Mouse (Mus musculus) hindbrain, embryonic 11.5 days (tissue): Measurements from ENCODE around the gene Sell. TPM values are rescaled to one million over a fixed set of nuclear protein-coding genes. Genes with fewer than 3 reads are reported as not detected.

Experiments used
- ATAC-seq: fragments of 200-750 bp; cut with Nextera tagmentation; 2 replicates; pipeline ENCODE4 v1.8.0; 2017; ENCODE audit warnings: mild to moderate bottlenecking, moderate TSS enrichment, moderate library complexity; ENCODE audit not compliant: low FRiP score
- DNase-seq: peaks from one replicate; pipeline ENCODE4 v3.0.0-alpha.2; 2015; ENCODE audit warnings: low spot score
- H3K27ac ChIP-seq: fragments of 300-500 bp; sonication (generic); 2 replicates; pipeline ENCODE4 v1.5.1; 2014; ENCODE audit warnings: mild to moderate bottlenecking, low read depth, low read length
- H3K27me3 ChIP-seq: fragments of 300-500 bp; sonication (generic); 2 replicates; pipeline ENCODE4 v1.6.1; 2014; ENCODE audit warnings: mild to moderate bottlenecking, low read length, moderate library complexity, mixed read lengths; ENCODE audit not compliant: control insufficient read depth, insufficient read depth
- H3K36me3 ChIP-seq: fragments of 300-500 bp; sonication (generic); 2 replicates; pipeline ENCODE4 v1.6.1; 2014; ENCODE audit warnings: mild to moderate bottlenecking, low read length, moderate library complexity, mixed read lengths; ENCODE audit not compliant: control insufficient read depth, insufficient read depth
- H3K4me1 ChIP-seq: fragments of 300-500 bp; sonication (generic); replicated peaks from 2 replicates; pipeline ENCODE4 v1.6.1; 2014; ENCODE audit warnings: low read length, mixed read lengths; ENCODE audit not compliant: control insufficient read depth, insufficient read depth
- H3K4me2 ChIP-seq: fragments of 300-500 bp; sonication (generic); replicated peaks from 2 replicates; pipeline ENCODE4 v1.6.1; 2014; ENCODE audit warnings: mild to moderate bottlenecking, low read depth, low read length
- H3K4me3 ChIP-seq: fragments of 300-500 bp; sonication (generic); 2 replicates; pipeline ENCODE4 v1.5.1; 2014; ENCODE audit warnings: low read depth, low read length
- H3K9ac ChIP-seq: fragments of 300-500 bp; sonication (generic); 2 replicates; pipeline ENCODE4 v1.6.1; 2014; ENCODE audit warnings: low read depth, low read length
- H3K9me3 ChIP-seq: fragments of 300-500 bp; sonication (generic); 2 replicates; pipeline ENCODE4 v1.6.1; 2016; ENCODE audit warnings: low read length; ENCODE audit not compliant: control insufficient read depth
- WGBS: fragments of 180-500 bp; shearing (Covaris S2); extraction: QIAGEN DNeasy Blood & Tissue Kit; methylation state at CpG from one replicate; pipeline ENCODE4 v1.1.7; 2014; 5-methylcytosine and 5-hydroxymethylcytosine counted together
- polyA plus RNA-seq: library from polyadenylated mRNA; unstranded; fragments of >200 nt; fragmentation: Nextera tagmentation; extraction: Ambion mirVana; gene quantifications from 2 replicates; pipeline ENCODE4 v1.2.1, GENCODE M21; 2014

Sell gene
- polyA plus RNA-seq, 1 experiment from 2014 or later, result not detected

DNA sequence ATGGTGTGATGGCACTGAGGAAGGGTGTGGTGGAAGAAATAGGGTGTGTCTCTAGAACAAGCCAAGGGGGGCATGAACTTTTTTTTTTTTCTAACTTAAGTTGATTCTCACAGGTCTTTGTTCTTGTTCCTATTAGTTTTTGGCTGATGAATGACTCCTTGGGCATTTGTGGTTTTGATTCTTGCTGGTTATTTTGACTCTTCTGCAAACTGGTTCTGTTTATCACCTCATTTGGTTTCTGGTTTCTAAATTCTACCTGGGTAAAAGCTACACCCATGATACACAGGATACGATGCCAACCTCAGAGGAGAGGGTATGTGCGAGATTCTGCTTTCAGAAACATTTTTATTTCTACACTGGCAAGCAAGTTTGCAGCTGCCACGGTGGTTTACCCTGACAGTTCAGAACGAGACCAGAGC lies 16.6 kb downstream of the Sell start:
- Histone ChIP-seq H3K9me3 (no peaks in the 10 kb centered on the region), H3K9ac (no peak overlapping the region), H3K27ac (no peak overlapping the region), H3K4me1 (no peaks in the 10 kb centered on the region), H3K4me3 (no peak overlapping the region), H3K36me3 (no peaks in the 10 kb centered on the region), H3K27me3 (no peaks in the 10 kb centered on the region), H3K4me2 (no peak overlapping the region)
- no peak for DNase-seq
- no peak for ATAC-seq
- 91% methylated on average over 4 of the region's 4 CpGs for WGBS

DNA sequence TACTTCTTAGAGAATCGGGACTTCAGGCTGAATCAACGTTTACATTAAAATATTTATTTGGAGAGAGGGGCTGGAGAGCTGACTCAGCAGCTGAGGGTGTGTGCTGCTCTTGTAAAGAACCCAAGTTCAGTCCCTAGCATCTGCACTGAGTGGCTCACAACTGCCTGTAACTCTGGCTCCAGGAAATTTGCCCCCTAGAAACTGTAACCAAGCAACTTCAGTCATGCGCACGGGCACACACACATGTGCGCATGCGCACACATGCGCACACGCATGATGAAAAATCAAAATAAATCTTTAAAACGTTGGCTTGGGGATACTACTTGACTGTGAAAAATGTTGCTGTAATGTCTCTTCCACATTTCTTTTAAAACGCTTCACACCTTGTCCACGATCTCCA lies 17.3 kb downstream of the Sell start:
- Histone ChIP-seq H3K4me3 (no peak overlapping the region), H3K9ac (no peak overlapping the region), H3K27me3 (no peaks in the 10 kb centered on the region), H3K36me3 (no peaks in the 10 kb centered on the region), H3K4me1 (no peaks in the 10 kb centered on the region), H3K27ac (no peak overlapping the region), H3K4me2 (no peak overlapping the region), H3K9me3 (no peaks in the 10 kb centered on the region)
- ATAC-seq (no peak), DNase-seq (no peak)
- 88% methylated on average over 11 of the region's 11 CpGs for WGBS

DNA sequence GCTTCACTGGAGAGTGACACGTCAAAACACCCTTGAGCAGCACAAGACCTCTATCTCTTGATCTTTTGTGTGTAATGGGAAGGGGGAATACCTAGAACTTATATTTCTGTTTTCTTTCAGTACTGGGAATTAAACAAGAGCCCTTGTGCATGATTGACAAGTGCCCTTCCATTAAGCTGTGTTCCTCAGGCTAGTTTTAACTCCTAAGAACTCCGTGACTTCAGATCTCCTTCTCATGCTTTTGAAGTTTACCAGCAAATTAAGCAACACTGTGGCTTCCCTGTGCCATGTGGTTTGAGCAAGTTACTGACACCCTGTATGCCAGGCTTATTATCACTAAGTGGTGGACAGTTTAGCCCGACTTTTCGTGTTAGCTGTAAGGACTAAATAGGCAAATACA lies 21.3 kb downstream of the Sell start:
- Histone ChIP-seq H3K27me3 (no peaks in the 10 kb centered on the region), H3K36me3 (no peaks in the 10 kb centered on the region), H3K4me1 (no peaks in the 10 kb centered on the region), H3K4me3 (no peak overlapping the region), H3K9ac (no peak overlapping the region), H3K9me3 (no peaks in the 10 kb centered on the region), H3K4me2 (no peak overlapping the region), H3K27ac (no peak overlapping the region)
- 93% methylated on average over 4 of the region's 4 CpGs for WGBS
- ATAC-seq, result no peak
- DNase-seq, result no peak

DNA sequence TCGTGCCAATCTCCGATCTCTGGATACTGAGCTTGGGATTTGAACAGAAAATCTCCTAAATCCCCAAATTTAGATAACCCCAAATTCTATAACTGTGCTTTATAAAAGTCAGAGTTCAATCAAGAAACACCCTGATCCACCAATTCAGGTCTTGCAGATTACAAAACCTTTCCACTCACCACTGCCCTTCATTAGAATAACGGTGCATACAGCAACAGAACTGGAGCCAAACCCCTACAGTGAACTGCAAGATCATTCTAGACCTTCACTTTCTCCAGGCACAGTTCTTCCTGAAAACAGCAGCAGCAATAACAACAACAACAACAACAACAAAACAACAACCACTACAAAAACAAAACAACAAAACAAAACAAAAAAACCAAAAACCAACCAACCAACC lies 25.0 kb downstream of the Sell start:
- ATAC-seq (no peak), DNase-seq (no peak)
- H3K4me3 ChIP-seq, result no peak overlapping the region
- no peaks in the 10 kb centered on the region for H3K9me3 ChIP-seq
- H3K9ac ChIP-seq, result no peak overlapping the region
- H3K4me2 ChIP-seq, result no peak overlapping the region
- H3K27me3 ChIP-seq, result no peaks in the 10 kb centered on the region
- WGBS, result 89% methylated on average over 3 of the region's 3 CpGs
- H3K27ac ChIP-seq, result no peak overlapping the region
- H3K4me1 ChIP-seq, result no peaks in the 10 kb centered on the region
- H3K36me3 ChIP-seq, result no peaks in the 10 kb centered on the region

DNA sequence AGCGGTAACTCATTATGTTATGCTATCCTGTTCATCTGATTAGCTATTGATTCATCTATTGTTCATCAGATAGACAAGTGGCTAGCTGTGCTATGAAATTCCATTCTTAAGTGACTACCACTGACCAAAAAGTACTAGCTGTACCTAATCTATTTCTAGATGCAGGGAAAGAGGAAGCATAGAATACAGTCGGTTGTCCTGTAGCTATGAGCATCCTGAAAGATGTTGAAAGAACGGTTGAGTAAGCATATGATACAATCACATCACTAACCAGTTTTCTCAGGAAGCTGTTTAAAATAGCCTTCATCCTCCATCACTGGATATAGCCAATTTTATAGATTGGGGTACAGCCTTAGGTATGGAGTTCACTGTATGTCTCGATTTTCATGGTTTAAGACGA lies 26.1 kb downstream of the Sell start:
- Histone ChIP-seq H3K4me1 (no peaks in the 10 kb centered on the region), H3K4me3 (no peak overlapping the region), H3K9ac (no peak overlapping the region), H3K27me3 (no peaks in the 10 kb centered on the region), H3K4me2 (no peak overlapping the region), H3K36me3 (no peaks in the 10 kb centered on the region), H3K27ac (no peak overlapping the region), H3K9me3 (no peaks in the 10 kb centered on the region)
- no peak for DNase-seq
- WGBS, result 94% methylated on average over 5 of the region's 5 CpGs
- no peak for ATAC-seq

DNA sequence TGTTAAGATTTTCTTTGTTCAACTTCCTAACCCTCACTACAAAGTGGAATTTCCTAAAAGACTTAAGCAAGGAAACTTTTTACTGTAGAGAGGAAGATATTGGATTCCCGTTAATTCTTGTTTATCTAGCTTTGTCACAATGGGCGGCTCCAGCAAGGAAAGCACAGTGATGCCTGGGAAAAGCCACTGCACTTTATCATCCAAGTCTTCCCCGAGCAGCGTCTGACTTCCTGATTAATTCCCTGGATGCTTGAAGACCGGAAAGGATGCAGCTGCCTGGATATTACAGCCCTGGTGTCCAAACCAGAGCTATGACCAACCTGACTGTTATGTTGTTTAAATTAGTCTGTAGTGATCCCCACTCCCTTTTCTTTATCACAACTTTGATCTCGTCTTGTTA lies 35.0 kb downstream of the Sell start:
- Histone ChIP-seq H3K27me3 (no peaks in the 10 kb centered on the region), H3K27ac (no peak overlapping the region), H3K4me3 (no peak overlapping the region), H3K9ac (no peak overlapping the region), H3K4me1 (no peaks in the 10 kb centered on the region), H3K36me3 (no peaks in the 10 kb centered on the region), H3K9me3 (no peaks in the 10 kb centered on the region), H3K4me2 (no peak overlapping the region)
- WGBS, result 75% methylated on average over 6 of the region's 6 CpGs
- DNase-seq (no peak), ATAC-seq (no peak)

DNA sequence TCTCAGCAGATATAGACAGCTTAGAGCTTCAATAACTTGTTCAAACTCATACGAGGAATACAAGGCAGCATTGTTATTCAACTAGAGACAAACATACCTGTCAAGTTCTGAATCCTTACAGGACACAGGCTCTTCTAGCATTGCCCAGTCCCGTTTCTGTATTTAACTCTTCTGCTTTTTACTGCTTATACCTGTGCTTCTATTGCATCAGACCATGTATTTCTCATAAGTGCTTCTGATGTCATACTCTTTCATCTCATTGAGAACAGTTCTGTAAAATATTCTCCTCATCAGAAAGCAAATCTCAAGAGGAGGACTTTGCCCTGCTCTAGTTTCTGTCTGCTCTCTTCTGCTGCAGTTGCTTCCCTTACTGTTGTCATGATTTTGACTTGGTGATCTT lies 36.1 kb downstream of the Sell start:
- WGBS, result 91% methylated on average over 2 of the region's 2 CpGs

DNA sequence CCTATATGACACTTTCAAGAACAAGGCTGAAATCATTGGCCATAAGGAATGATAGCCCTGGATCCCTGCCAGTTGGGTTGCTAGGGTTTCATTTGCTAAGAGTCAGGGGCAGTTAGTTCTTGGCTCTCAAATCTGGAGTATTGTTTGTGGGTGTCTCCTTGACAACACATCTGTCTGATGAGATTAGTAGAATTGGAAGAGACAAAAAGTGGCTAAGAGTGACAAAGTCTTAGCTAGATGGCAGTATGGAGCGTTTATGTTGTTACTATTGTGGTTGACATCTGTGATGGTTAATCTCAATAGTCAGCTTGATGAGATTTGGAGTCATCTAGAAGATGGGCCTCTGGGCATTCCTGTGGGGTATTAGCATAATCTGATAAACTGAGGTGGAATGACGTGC lies 36.6 kb downstream of the Sell start:
- 83% methylated on average over 2 of the region's 2 CpGs for WGBS
- H3K4me3 ChIP-seq, result no peak overlapping the region
- H3K9me3 ChIP-seq, result no peaks in the 10 kb centered on the region
- H3K4me2 ChIP-seq, result no peak overlapping the region
- no peak overlapping the region for H3K27ac ChIP-seq
- H3K36me3 ChIP-seq, result no peaks in the 10 kb centered on the region
- no peaks in the 10 kb centered on the region for H3K27me3 ChIP-seq
- no peak overlapping the region for H3K9ac ChIP-seq
- H3K4me1 ChIP-seq, result no peaks in the 10 kb centered on the region
- no peak for DNase-seq
- ATAC-seq, result no peak

More for the DNA sequence above, 36.1 kb downstream of the Sell start:
- Histone ChIP-seq H3K27me3 (no peaks in the 10 kb centered on the region), H3K9ac (no peak overlapping the region), H3K27ac (no peak overlapping the region), H3K36me3 (no peaks in the 10 kb centered on the region), H3K9me3 (no peaks in the 10 kb centered on the region), H3K4me2 (no peak overlapping the region), H3K4me1 (no peaks in the 10 kb centered on the region), H3K4me3 (no peak overlapping the region)
- DNase-seq (no peak), ATAC-seq (no peak)

DNA sequence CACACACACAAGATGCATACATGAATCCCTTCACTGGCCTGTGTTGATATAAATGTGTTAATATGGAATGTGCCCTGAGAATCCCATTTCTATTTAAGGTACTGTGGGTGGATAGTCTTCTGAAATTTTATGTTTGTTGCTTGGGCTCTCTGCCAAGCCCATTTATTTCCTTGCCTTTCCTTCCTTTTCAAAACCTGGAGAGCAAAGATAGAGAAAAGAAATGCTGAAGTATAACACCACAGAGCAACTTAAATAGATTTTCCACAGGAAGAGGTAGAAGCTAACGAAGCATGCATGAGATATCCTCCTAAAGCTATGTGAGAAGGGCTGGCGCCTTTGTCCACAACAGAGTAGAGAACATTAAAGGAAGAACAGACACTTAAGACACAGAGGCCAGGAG lies 48.0 kb downstream of the Sell start:
- WGBS, result 87% methylated on average over 2 of the region's 2 CpGs
- no peak overlapping the region for H3K4me3 ChIP-seq
- no peak overlapping the region for H3K27ac ChIP-seq
- H3K27me3 ChIP-seq, result no peaks in the 10 kb centered on the region
- no peak overlapping the region for H3K4me2 ChIP-seq
- H3K9me3 ChIP-seq, result no peaks in the 10 kb centered on the region
- H3K9ac ChIP-seq, result no peak overlapping the region
- no peaks in the 10 kb centered on the region for H3K36me3 ChIP-seq
- no peaks in the 10 kb centered on the region for H3K4me1 ChIP-seq
- ATAC-seq, result no peak
- DNase-seq, result no peak
